ENCODE assay signal across 8 mouse cellular contexts in the genomic region with DNA sequence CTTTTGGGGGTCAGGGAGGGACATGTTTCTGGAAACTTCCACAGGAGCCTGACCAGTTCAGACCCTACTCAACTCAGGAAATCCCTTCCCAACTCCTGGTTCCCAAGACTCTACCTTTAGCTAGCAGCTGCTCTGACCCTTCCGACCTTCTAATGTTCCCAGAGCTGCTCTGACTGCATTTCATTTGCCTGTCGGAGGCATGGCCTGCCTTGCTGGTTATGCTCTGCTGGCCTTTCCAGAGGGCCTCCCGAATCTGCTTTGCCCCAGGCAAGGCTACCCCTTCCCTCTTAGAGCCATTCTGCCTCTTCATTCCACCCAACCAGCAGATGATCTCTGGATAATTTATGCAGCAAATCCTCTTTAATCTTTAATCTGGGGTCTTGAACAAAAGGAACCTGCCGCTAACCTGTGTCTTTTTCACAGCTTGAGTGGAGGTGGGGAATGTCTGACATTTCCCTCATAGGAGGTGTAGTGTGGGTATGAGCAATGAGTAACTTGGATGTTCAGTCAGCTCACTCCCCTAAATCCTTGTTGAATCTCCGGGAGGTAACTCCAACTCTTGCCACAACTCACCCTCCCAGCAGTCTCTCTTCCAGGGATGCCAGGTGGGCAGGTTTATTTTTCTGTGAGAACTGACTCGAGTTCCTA. TPM values are rescaled to one million over a fixed set of nuclear protein-coding genes. Genes with fewer than 3 reads are reported as not detected.
A peak's percentile ranks its signal among the peaks of the same experiment; 100 is the strongest.
DNase-seq lines count a peak whose midpoint lies in the region; ATAC-seq lines count a peak whose summit lies in the region.

No protein-coding gene starts in this region.

- no peak overlapping the region for H3K27ac ChIP-seq in heart, embryonic 14.5 days (replicated peaks in 1 of 2; ENCODE audit: control insufficient read depth in 1 of 2, insufficient read depth in 1 of 2, low read depth in 2 of 2, low read length in 2 of 2)
- no peak overlapping the region for H3K27ac ChIP-seq in embryonic facial prominence, embryonic 12.5 days
- 0 out of 2 replicates have a peak overlapping the region, but pooled peaks have one; percentile 39 for H3K27ac ChIP-seq in intestine, embryonic 16.5 days (ENCODE audit: low read length)
- no peak overlapping the region for H3K27ac ChIP-seq in midbrain, embryonic 11.5 days (ENCODE audit: low read depth, low read length)

- no peak for ATAC-seq in heart, embryonic 14.5 days (ENCODE audit: insufficient number of reproducible peaks, insufficient read depth, low FRiP score, low read depth)
- ATAC-seq in embryonic facial prominence, embryonic 12.5 days (ENCODE audit: insufficient number of reproducible peaks, insufficient read depth, low FRiP score, low TSS enrichment), result no peak
- no peak for ATAC-seq in intestine, embryonic 16.5 days
- ATAC-seq in midbrain, embryonic 11.5 days (ENCODE audit: low FRiP score), result no peak
- ATAC-seq in activated CD4-positive, CD25-positive, alpha-beta regulatory T cell, adult 4 months, result no peak

- H3K9ac ChIP-seq in heart, embryonic 14.5 days (ENCODE audit: low read length), result peak overlapping the region; percentile 66
- no peak overlapping the region for H3K9ac ChIP-seq in embryonic facial prominence, embryonic 12.5 days
- H3K9ac ChIP-seq in intestine, embryonic 16.5 days (ENCODE audit: low read depth, low read length), result peak overlapping the region; percentile 75; the same call in 1 of the 2 replicates
- H3K9ac ChIP-seq in midbrain, embryonic 11.5 days (ENCODE audit: low read length), result no peak overlapping the region

- H3K4me1 ChIP-seq in heart, embryonic 14.5 days (ENCODE audit: control insufficient read depth in 2 of 2, insufficient read depth in 2 of 2, low read length in 2 of 2), result peaks cover 18 to 28% of the 10 kb centered on the region in 2 experiments
- peaks cover 21% of the 10 kb centered on the region for H3K4me1 ChIP-seq in embryonic facial prominence, embryonic 12.5 days
- peaks cover 10% of the 10 kb centered on the region for H3K4me1 ChIP-seq in intestine, embryonic 16.5 days (ENCODE audit: control insufficient read depth, insufficient read depth, low read length)
- peaks cover 13% of the 10 kb centered on the region; the same call in 1 of the 2 replicates for H3K4me1 ChIP-seq in midbrain, embryonic 11.5 days (ENCODE audit: control insufficient read depth, insufficient read depth, low read length)

- H3K9me3 ChIP-seq in heart, embryonic 14.5 days (ENCODE audit: control insufficient read depth, low read length), result no peaks in the 10 kb centered on the region
- no peaks in the 10 kb centered on the region for H3K9me3 ChIP-seq in embryonic facial prominence, embryonic 12.5 days
- H3K9me3 ChIP-seq in intestine, embryonic 16.5 days (ENCODE audit: control insufficient read depth, low read length), result no peaks in the 10 kb centered on the region
- H3K9me3 ChIP-seq in midbrain, embryonic 11.5 days (ENCODE audit: control insufficient read depth, low read length), result no peaks in the 10 kb centered on the region

- no peaks in the 10 kb centered on the region for H3K27me3 ChIP-seq in heart, embryonic 14.5 days (ENCODE audit: control insufficient read depth, insufficient read depth, low read length)
- peaks cover 3% of the 10 kb centered on the region; the same call in 1 of the 2 replicates for H3K27me3 ChIP-seq in embryonic facial prominence, embryonic 12.5 days
- H3K27me3 ChIP-seq in intestine, embryonic 16.5 days (replicated peaks; ENCODE audit: control insufficient read depth, insufficient read depth, low read length), result no peaks in the 10 kb centered on the region; the same call in 1 of the 2 replicates
- H3K27me3 ChIP-seq in midbrain, embryonic 11.5 days (ENCODE audit: control insufficient read depth, insufficient read depth, low read length), result no peaks in the 10 kb centered on the region

- peak overlapping the region; percentile 77 for H3K4me2 ChIP-seq in heart, embryonic 14.5 days (ENCODE audit: low read length)
- peak overlapping the region; percentile 84 for H3K4me2 ChIP-seq in embryonic facial prominence, embryonic 12.5 days (replicated peaks)
- H3K4me2 ChIP-seq in intestine, embryonic 16.5 days (ENCODE audit: low read depth, low read length), result peak overlapping the region; percentile 93
- H3K4me2 ChIP-seq in midbrain, embryonic 11.5 days, result peak overlapping the region; percentile 92

- 26% methylated on average over 6 of the region's 6 CpGs for WGBS in heart, embryonic 14.5 days
- WGBS in embryonic facial prominence, embryonic 12.5 days, result 16% methylated on average over 6 of the region's 6 CpGs
- WGBS in intestine, embryonic 16.5 days, result 27% methylated on average over 6 of the region's 6 CpGs
- WGBS in midbrain, embryonic 11.5 days, result 9% methylated on average over 6 of the region's 6 CpGs

- no peaks in the 10 kb centered on the region for H3K36me3 ChIP-seq in heart, embryonic 14.5 days (ENCODE audit: control insufficient read depth, insufficient read depth, low read length)
- no peaks in the 10 kb centered on the region for H3K36me3 ChIP-seq in embryonic facial prominence, embryonic 12.5 days
- no peaks in the 10 kb centered on the region for H3K36me3 ChIP-seq in intestine, embryonic 16.5 days (ENCODE audit: control insufficient read depth, insufficient read depth, low read length)
- H3K36me3 ChIP-seq in midbrain, embryonic 11.5 days (ENCODE audit: control insufficient read depth, insufficient read depth, low read length), result no peaks in the 10 kb centered on the region

- H3K4me3 ChIP-seq in heart, embryonic 14.5 days (ENCODE audit: control insufficient read depth in 1 of 2, insufficient read depth in 1 of 2, low read depth in 1 of 2, low read length in 2 of 2), result peak overlapping the region; percentile 8 to 55; a peak in 3 of 4 replicates
- peak overlapping the region; percentile 54 for H3K4me3 ChIP-seq in embryonic facial prominence, embryonic 12.5 days
- peak overlapping the region; percentile 64 for H3K4me3 ChIP-seq in intestine, embryonic 16.5 days (ENCODE audit: low read length)
- peak overlapping the region; percentile 52 for H3K4me3 ChIP-seq in midbrain, embryonic 11.5 days (ENCODE audit: low read depth, low read length)

- no peak for DNase-seq in heart, adult 9 months (ENCODE audit: low spot score in 2 of 2)
- DNase-seq in midbrain, embryonic 11.5 days (ENCODE audit: low spot score, missing footprints), result peak; percentile 87
- no peak for DNase-seq in spleen, adult 18-20 months
- no peak for DNase-seq in layer of hippocampus, postnatal 36 days

RNA-seq across cellular contexts. Expression of a gene that starts 9.0 kb away (rescaled TPM):
- polyA plus RNA-seq in heart, embryonic 14.5 days (2014; fragmentation: Nextera tagmentation; extraction: Ambion mirVana), result 23.5 and 25.8 TPM in 2 replicates
- polyA plus RNA-seq in embryonic facial prominence, embryonic 12.5 days (2016; fragmentation: Nextera tagmentation; extraction: Ambion mirVana), result 13.3 TPM in 2 replicates
- polyA plus RNA-seq in intestine, embryonic 16.5 days (2015; fragmentation: Nextera tagmentation; extraction: Ambion mirVana), result 30.6 and 31.4 TPM in 2 replicates
- polyA plus RNA-seq in midbrain, embryonic 11.5 days (2014; fragmentation: Nextera tagmentation; extraction: Ambion mirVana), result 9.0 and 11.4 TPM in 2 replicates
- polyA plus RNA-seq in activated CD4-positive, CD25-positive, alpha-beta regulatory T cell, adult 4 months (2017; shearing (Covaris generic)), result 1 to 10 TPM in 1 of 2 experiments, under 1 TPM in 1; 0.49 to 2.5 TPM
- 100 to 1,000 TPM; 158 to 178 TPM for total RNA-seq in layer of hippocampus, postnatal 36 days (2021)

RNA-seq across cellular contexts. Expression of a gene that starts 11.3 kb away (rescaled TPM):
- polyA plus RNA-seq in heart, embryonic 14.5 days (2014; fragmentation: Nextera tagmentation; extraction: Ambion mirVana), result not detected in 2 replicates
- polyA plus RNA-seq in embryonic facial prominence, embryonic 12.5 days (2016; fragmentation: Nextera tagmentation; extraction: Ambion mirVana), result not detected in 2 replicates
- polyA plus RNA-seq in intestine, embryonic 16.5 days (2015; fragmentation: Nextera tagmentation; extraction: Ambion mirVana), result not detected in 2 replicates
- not detected in 2 replicates for polyA plus RNA-seq in midbrain, embryonic 11.5 days (2014; fragmentation: Nextera tagmentation; extraction: Ambion mirVana)
- not detected for polyA plus RNA-seq in activated CD4-positive, CD25-positive, alpha-beta regulatory T cell, adult 4 months (2017; shearing (Covaris generic))
- not detected for total RNA-seq in layer of hippocampus, postnatal 36 days (2021)

RNA-seq across cellular contexts. Expression of a gene that starts 14.2 kb away (rescaled TPM):
- 14.3 and 17.7 TPM in 2 replicates for polyA plus RNA-seq in heart, embryonic 14.5 days (2014; fragmentation: Nextera tagmentation; extraction: Ambion mirVana)
- polyA plus RNA-seq in embryonic facial prominence, embryonic 12.5 days (2016; fragmentation: Nextera tagmentation; extraction: Ambion mirVana), result 54.9 and 58.2 TPM in 2 replicates
- 26.1 and 31.3 TPM in 2 replicates for polyA plus RNA-seq in intestine, embryonic 16.5 days (2015; fragmentation: Nextera tagmentation; extraction: Ambion mirVana)
- polyA plus RNA-seq in midbrain, embryonic 11.5 days (2014; fragmentation: Nextera tagmentation; extraction: Ambion mirVana), result 68.3 and 72.9 TPM in 2 replicates
- 10 to 100 TPM; 10.2 to 11.1 TPM for polyA plus RNA-seq in activated CD4-positive, CD25-positive, alpha-beta regulatory T cell, adult 4 months (2017; shearing (Covaris generic))
- 100 to 1,000 TPM in 1 of 2 experiments, 10 to 100 TPM in 1; 91.8 to 109 TPM for total RNA-seq in layer of hippocampus, postnatal 36 days (2021)

RNA-seq across cellular contexts. Expression of a gene that starts 39.2 kb away (rescaled TPM):
- polyA plus RNA-seq in heart, embryonic 14.5 days (2014; fragmentation: Nextera tagmentation; extraction: Ambion mirVana), result 0.13 and 0.15 TPM in 2 replicates
- polyA plus RNA-seq in embryonic facial prominence, embryonic 12.5 days (2016; fragmentation: Nextera tagmentation; extraction: Ambion mirVana), result 0.31 and 0.51 TPM in 2 replicates
- polyA plus RNA-seq in intestine, embryonic 16.5 days (2015; fragmentation: Nextera tagmentation; extraction: Ambion mirVana), result 0.15 and 0.17 TPM in 2 replicates
- 0.15 and 0.31 TPM in 2 replicates for polyA plus RNA-seq in midbrain, embryonic 11.5 days (2014; fragmentation: Nextera tagmentation; extraction: Ambion mirVana)
- polyA plus RNA-seq in activated CD4-positive, CD25-positive, alpha-beta regulatory T cell, adult 4 months (2017; shearing (Covaris generic)), result under 1 TPM in 1 of 2 experiments, not detected in 1; 0.11 TPM
- under 1 TPM; 0.22 to 0.78 TPM for total RNA-seq in layer of hippocampus, postnatal 36 days (2021)

Comparison
In these comparisons a context has a peak if more than half of its experiments do, and no peak if none do; other contexts are left out.
1. H3K9ac ChIP-seq: peak in heart, embryonic 14.5 days (single experiment) and intestine, embryonic 16.5 days (single experiment); none in embryonic facial prominence, embryonic 12.5 days (single experiment) and midbrain, embryonic 11.5 days (single experiment).
2. Peak in every context shown above with its lines, with median percentiles within 50 percentile points of each other: H3K4me2 ChIP-seq and H3K4me3 ChIP-seq.